Mouse (Mus musculus): ENCODE results near the gene Prkd2.

Prkd2 gene

GRCm38 (mm10) chr7:16872478-16872877, 29.8 kb downstream of the Prkd2 start:
- no peak for DNase-seq

- DNase-seq = no peak
Measured at GRCm38 (mm10) chr7:16873392-16873791, 30.7 kb downstream of the Prkd2 start.

GRCm38 (mm10) chr7:16874190-16874589, 31.5 kb downstream of the Prkd2 start:
- DNase-seq = peak; percentile 83

GRCm38 (mm10) chr7:16874756-16875309, 32.1 kb downstream of the Prkd2 start:
- peak; percentile 98 for DNase-seq

- DNase-seq = no peak
Measured at GRCm38 (mm10) chr7:16875310-16875325, 32.4 kb downstream of the Prkd2 start, which contains the start of gene Dact3. Gene Dact3, plus strand, starts transcription at chr7:16875317.

- no peak for DNase-seq
Measured at GRCm38 (mm10) chr7:16875326-16875725, 32.6 kb downstream of the Prkd2 start.

GRCm38 (mm10) chr7:16876006-16876405, 33.3 kb downstream of the Prkd2 start:
- no peak for DNase-seq

- peak; percentile 42 for DNase-seq
Measured at GRCm38 (mm10) chr7:16876608-16877007, 33.9 kb downstream of the Prkd2 start.

GRCm38 (mm10) chr7:16877717-16878116, 35.0 kb downstream of the Prkd2 start:
- DNase-seq = no peak

GRCm38 (mm10) chr7:16879796-16880547, 37.3 kb downstream of the Prkd2 start:
- DNase-seq = no peak

- DNase-seq = no peak
Measured at GRCm38 (mm10) chr7:16880615-16881014, 37.9 kb downstream of the Prkd2 start.

- DNase-seq = no peak
Measured at GRCm38 (mm10) chr7:16883162-16883561, 40.5 kb downstream of the Prkd2 start.

- no peak for DNase-seq
Measured at GRCm38 (mm10) chr7:16884334-16884733, 41.6 kb downstream of the Prkd2 start.

GRCm38 (mm10) chr7:16885271-16885776, 42.6 kb downstream of the Prkd2 start:
- DNase-seq = no peak

- no peak for DNase-seq
Measured at GRCm38 (mm10) chr7:16885905-16886304, 43.2 kb downstream of the Prkd2 start.

- no peak for DNase-seq
Measured at GRCm38 (mm10) chr7:16890536-16890935, 47.8 kb downstream of the Prkd2 start.

GRCm38 (mm10) chr7:16890944-16891343, 48.2 kb downstream of the Prkd2 start:
- peak; percentile 40 for DNase-seq

GRCm38 (mm10) chr7:16891641-16892351, 49.1 kb downstream of the Prkd2 start, which contains the start of gene Gng8:
Gene Gng8, plus strand, starts transcription at chr7:16891786.
- DNase-seq = peak; percentile 86

GRCm38 (mm10) chr7:16892352-16892730, 49.6 kb downstream of the Prkd2 start:
- no peak for DNase-seq

GRCm38 (mm10) chr7:16893612-16894011, 50.9 kb downstream of the Prkd2 start:
- no peak for DNase-seq

GRCm38 (mm10) chr7:16894279-16894678, 51.6 kb downstream of the Prkd2 start:
- DNase-seq = no peak

GRCm38 (mm10) chr7:16895000-16895399, 52.3 kb downstream of the Prkd2 start:
- DNase-seq = peak; percentile 75

- DNase-seq = no peak
Measured at GRCm38 (mm10) chr7:16895511-16895910, 52.8 kb downstream of the Prkd2 start.

GRCm38 (mm10) chr7:16900526-16900925, 57.8 kb downstream of the Prkd2 start:
- no peak for DNase-seq

Data from thymus, postnatal 14 days (tissue).